Mouse (Mus musculus) midbrain, embryonic 15.5 days (tissue): ENCODE measurements around the gene Plekho1. TPM values are rescaled to one million over a fixed set of nuclear protein-coding genes. Genes with fewer than 3 reads are reported as not detected.

Experiments
- ATAC-seq: fragments of 200-750 bp; cut with Nextera tagmentation; replicated peaks from 2 replicates; pipeline ENCODE4 v1.8.0; 2017; ENCODE audit warnings: moderate TSS enrichment
- H3K27ac ChIP-seq: fragments of 300-500 bp; sonication (generic); 2 replicates; pipeline ENCODE4 v1.5.1; 2015; ENCODE audit warnings: mild to moderate bottlenecking, inconsistent platforms
- H3K27me3 ChIP-seq: fragments of 300-500 bp; sonication (generic); replicated peaks from 2 replicates; pipeline ENCODE4 v1.6.1; 2015; ENCODE audit warnings: inconsistent platforms
- H3K36me3 ChIP-seq: fragments of 300-500 bp; sonication (generic); replicated peaks from 2 replicates; pipeline ENCODE4 v1.6.1; 2015; ENCODE audit warnings: inconsistent platforms
- H3K4me1 ChIP-seq: fragments of 300-500 bp; sonication (generic); 2 replicates; pipeline ENCODE4 v1.6.1; 2015; ENCODE audit warnings: inconsistent platforms
- H3K4me2 ChIP-seq: fragments of 300-500 bp; sonication (generic); 2 replicates; pipeline ENCODE4 v1.6.1; 2015; ENCODE audit warnings: inconsistent platforms, mild to moderate bottlenecking, moderate library complexity
- H3K4me3 ChIP-seq: fragments of 300-500 bp; sonication (generic); 2 replicates; pipeline ENCODE4 v1.5.1; 2015; ENCODE audit warnings: mild to moderate bottlenecking, inconsistent platforms
- H3K9ac ChIP-seq: fragments of 300-500 bp; sonication (generic); 2 replicates; pipeline ENCODE4 v1.6.1; 2015; ENCODE audit warnings: mild to moderate bottlenecking, inconsistent platforms
- H3K9me3 ChIP-seq: fragments of 300-500 bp; sonication (generic); 2 replicates; pipeline ENCODE4 v1.6.1; 2016; ENCODE audit warnings: inconsistent platforms
- WGBS: fragments of 180-500 bp; shearing (Covaris S2); methylation state at CpG from one replicate; pipeline ENCODE4 v1.1.7; 2015; ENCODE audit warnings: mixed read lengths; 5-methylcytosine and 5-hydroxymethylcytosine counted together
- polyA plus RNA-seq: library from polyadenylated mRNA; unstranded; fragments of >200 nt; fragmentation: Nextera tagmentation; extraction: Ambion mirVana; gene quantifications from 2 replicates; pipeline ENCODE4 v1.2.1, GENCODE M21; 2015

Gene Plekho1
- polyA plus RNA-seq, 1 experiment from 2014 or later: 59.3 TPM

GRCm38 (mm10) chr3:96029766-96030165, 34.0 kb upstream of the Plekho1 start:
- no peak overlapping the region for H3K27ac ChIP-seq
- ATAC-seq: no peak
- 87% methylated on average over 11 of the region's 11 CpGs for WGBS

GRCm38 (mm10) chr3:96029336-96029735, 33.5 kb upstream of the Plekho1 start:
- no peak for ATAC-seq
- Histone ChIP-seq H3K4me1 (no peaks in the 10 kb centered on the region), H3K27me3 (no peaks in the 10 kb centered on the region), H3K4me2 (no peak overlapping the region), H3K27ac (no peak overlapping the region), H3K36me3 (peaks cover 22% of the 10 kb centered on the region; the same call in 1 of the 2 replicates), H3K4me3 (no peak overlapping the region), H3K9ac (no peak overlapping the region), H3K9me3 (no peaks in the 10 kb centered on the region)
- 92% methylated on average over 3 of the region's 3 CpGs for WGBS

More at GRCm38 (mm10) chr3:96029766-96030165, 34.0 kb upstream of the Plekho1 start:
- Histone ChIP-seq H3K36me3 (peaks cover 22% of the 10 kb centered on the region; the same call in 1 of the 2 replicates), H3K27me3 (no peaks in the 10 kb centered on the region), H3K4me2 (no peak overlapping the region), H3K4me3 (no peak overlapping the region), H3K9ac (no peak overlapping the region), H3K9me3 (no peaks in the 10 kb centered on the region), H3K4me1 (no peaks in the 10 kb centered on the region)

GRCm38 (mm10) chr3:96027875-96028274, 32.1 kb upstream of the Plekho1 start:
- Histone ChIP-seq H3K9me3 (no peaks in the 10 kb centered on the region), H3K4me1 (no peaks in the 10 kb centered on the region), H3K27ac (no peak overlapping the region), H3K36me3 (peaks cover 21% of the 10 kb centered on the region; the same call in 1 of the 2 replicates), H3K27me3 (no peaks in the 10 kb centered on the region), H3K9ac (no peak overlapping the region), H3K4me2 (no peak overlapping the region), H3K4me3 (no peak overlapping the region)
- WGBS: 91% methylated on average over 1 of the region's 1 CpGs
- ATAC-seq: no peak

- 88% methylated on average over 1 of the region's 1 CpGs for WGBS
Observed at GRCm38 (mm10) chr3:96027145-96027544, 31.3 kb upstream of the Plekho1 start.

GRCm38 (mm10) chr3:96021421-96022128, 25.8 kb upstream of the Plekho1 start:
- no peak overlapping the region for H3K27ac ChIP-seq
- H3K4me2 ChIP-seq: no peak overlapping the region
- H3K36me3 ChIP-seq: peaks cover 8% of the 10 kb centered on the region
- 77% methylated on average over 5 of the region's 5 CpGs for WGBS
- H3K27me3 ChIP-seq: no peaks in the 10 kb centered on the region
- ATAC-seq: no peak
- no peak overlapping the region for H3K4me3 ChIP-seq
- no peaks in the 10 kb centered on the region for H3K9me3 ChIP-seq
- no peak overlapping the region for H3K9ac ChIP-seq
- H3K4me1 ChIP-seq: no peaks in the 10 kb centered on the region

More at GRCm38 (mm10) chr3:96027145-96027544, 31.3 kb upstream of the Plekho1 start:
- Histone ChIP-seq H3K27me3 (no peaks in the 10 kb centered on the region), H3K4me1 (no peaks in the 10 kb centered on the region), H3K27ac (no peak overlapping the region), H3K4me2 (no peak overlapping the region), H3K36me3 (peaks cover 19% of the 10 kb centered on the region; the same call in 1 of the 2 replicates), H3K4me3 (no peak overlapping the region), H3K9ac (no peak overlapping the region), H3K9me3 (no peaks in the 10 kb centered on the region)
- no peak for ATAC-seq

GRCm38 (mm10) chr3:96020735-96021134, 24.9 kb upstream of the Plekho1 start:
- no peaks in the 10 kb centered on the region for H3K9me3 ChIP-seq
- no peaks in the 10 kb centered on the region for H3K4me1 ChIP-seq
- ATAC-seq: no peak
- no peak overlapping the region for H3K9ac ChIP-seq
- H3K4me2 ChIP-seq: no peak overlapping the region
- no peaks in the 10 kb centered on the region for H3K27me3 ChIP-seq
- no peak overlapping the region for H3K27ac ChIP-seq
- peaks cover 8% of the 10 kb centered on the region for H3K36me3 ChIP-seq
- 92% methylated on average over 1 of the region's 1 CpGs for WGBS
- H3K4me3 ChIP-seq: no peak overlapping the region

GRCm38 (mm10) chr3:96017461-96017860, 21.7 kb upstream of the Plekho1 start:
- no peaks in the 10 kb centered on the region for H3K4me1 ChIP-seq
- H3K36me3 ChIP-seq: peaks cover 6% of the 10 kb centered on the region
- no peak overlapping the region for H3K4me2 ChIP-seq
- no peak overlapping the region for H3K27ac ChIP-seq
- no peak overlapping the region for H3K4me3 ChIP-seq
- H3K9ac ChIP-seq: no peak overlapping the region
- H3K27me3 ChIP-seq: no peaks in the 10 kb centered on the region
- H3K9me3 ChIP-seq: no peaks in the 10 kb centered on the region
- WGBS: 84% methylated on average over 5 of the region's 5 CpGs
- no peak for ATAC-seq

- Histone ChIP-seq H3K36me3 (peaks cover 6% of the 10 kb centered on the region), H3K9me3 (no peaks in the 10 kb centered on the region), H3K27me3 (no peaks in the 10 kb centered on the region), H3K4me2 (no peak overlapping the region), H3K27ac (no peak overlapping the region), H3K9ac (no peak overlapping the region), H3K4me3 (no peak overlapping the region), H3K4me1 (no peaks in the 10 kb centered on the region)
- WGBS: 95% methylated on average over 2 of the region's 2 CpGs
- no peak for ATAC-seq
Observed at GRCm38 (mm10) chr3:96016257-96016889, 20.6 kb upstream of the Plekho1 start.

GRCm38 (mm10) chr3:96015681-96016080, 19.9 kb upstream of the Plekho1 start:
- 90% methylated on average over 2 of the region's 2 CpGs for WGBS
- ATAC-seq: no peak

GRCm38 (mm10) chr3:96012805-96013204, 17.0 kb upstream of the Plekho1 start:
- WGBS: 41% methylated on average over 5 of the region's 5 CpGs
- no peak for ATAC-seq
- Histone ChIP-seq H3K4me1 (no peaks in the 10 kb centered on the region), H3K4me2 (no peak overlapping the region), H3K27ac (no peak overlapping the region), H3K9me3 (no peaks in the 10 kb centered on the region), H3K36me3 (no peaks in the 10 kb centered on the region; the same call in 1 of the 2 replicates), H3K27me3 (no peaks in the 10 kb centered on the region), H3K9ac (no peak overlapping the region), H3K4me3 (no peak overlapping the region)

More at GRCm38 (mm10) chr3:96015681-96016080, 19.9 kb upstream of the Plekho1 start:
- Histone ChIP-seq H3K27ac (no peak overlapping the region), H3K27me3 (no peaks in the 10 kb centered on the region), H3K4me2 (no peak overlapping the region), H3K4me3 (no peak overlapping the region), H3K9me3 (no peaks in the 10 kb centered on the region), H3K9ac (no peak overlapping the region), H3K36me3 (peaks cover 6% of the 10 kb centered on the region), H3K4me1 (no peaks in the 10 kb centered on the region)

GRCm38 (mm10) chr3:96008463-96008862, 12.7 kb upstream of the Plekho1 start:
- H3K36me3 ChIP-seq: no peaks in the 10 kb centered on the region; the same call in 1 of the 2 replicates
- no peaks in the 10 kb centered on the region for H3K9me3 ChIP-seq
- no peaks in the 10 kb centered on the region for H3K4me1 ChIP-seq
- H3K4me3 ChIP-seq: no peak overlapping the region
- no peak overlapping the region for H3K4me2 ChIP-seq
- H3K27ac ChIP-seq: no peak overlapping the region
- ATAC-seq: no peak
- H3K27me3 ChIP-seq: no peaks in the 10 kb centered on the region
- H3K9ac ChIP-seq: no peak overlapping the region
- WGBS: 82% methylated on average over 6 of the region's 6 CpGs

- H3K4me1 ChIP-seq: peaks cover 15% of the 10 kb centered on the region
- no peak overlapping the region for H3K27ac ChIP-seq
- 0 out of 2 replicates have a peak, but pooled peaks cover 3% of the 10 kb centered on the region for H3K36me3 ChIP-seq
- H3K4me3 ChIP-seq: no peak overlapping the region
- H3K27me3 ChIP-seq: no peaks in the 10 kb centered on the region
- 100% methylated on average over 1 of the region's 1 CpGs for WGBS
- H3K9me3 ChIP-seq: no peaks in the 10 kb centered on the region
- H3K9ac ChIP-seq: no peak overlapping the region
- ATAC-seq: no peak
- H3K4me2 ChIP-seq: no peak overlapping the region
Observed at GRCm38 (mm10) chr3:96001560-96001959, 5.8 kb upstream of the Plekho1 start.
